Comparison of ENCODE assay signal across 8 mouse cellular contexts in the genomic region with DNA sequence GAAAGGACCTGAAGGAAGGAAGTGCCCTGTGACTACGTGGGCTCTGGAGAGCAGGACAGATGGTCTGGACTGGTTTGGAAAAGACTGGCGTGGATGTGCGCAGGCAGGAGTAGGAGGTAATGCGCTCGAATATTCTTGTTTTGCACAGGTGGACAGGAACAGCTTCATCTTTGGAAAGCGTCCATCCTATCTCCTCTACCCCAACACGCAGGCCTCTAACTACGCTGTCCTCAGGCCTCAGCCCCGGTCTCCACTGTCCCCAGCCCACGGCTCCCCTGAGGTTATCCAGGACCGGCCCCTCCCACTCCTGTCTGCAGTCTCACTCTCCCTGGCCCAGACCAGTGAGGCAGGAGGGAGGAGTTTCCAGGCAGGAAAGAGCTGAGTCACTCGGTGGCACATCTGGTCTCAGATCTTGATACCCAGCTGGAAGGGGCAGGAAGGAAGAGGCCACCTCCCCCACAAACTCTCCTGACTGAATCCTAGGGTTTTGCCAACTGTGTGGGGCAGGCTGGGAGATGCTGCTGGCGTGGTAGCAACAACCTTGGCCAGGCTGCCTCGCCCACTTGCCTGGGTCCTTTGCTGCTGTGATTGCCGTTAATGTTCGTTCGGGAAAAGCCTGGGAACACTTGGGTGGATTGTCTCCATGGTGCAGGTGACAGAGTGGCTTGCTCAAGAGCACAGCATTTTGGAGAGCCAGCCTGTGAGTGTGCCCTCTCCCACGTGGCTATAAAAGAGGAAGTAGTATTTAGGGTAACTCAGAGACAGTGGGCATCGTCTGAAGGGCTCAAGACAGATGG. TPM values are rescaled to one million over a fixed set of nuclear protein-coding genes. Genes with fewer than 3 reads are reported as not detected.
DNase-seq lines count a peak whose midpoint lies in the region; ATAC-seq lines count a peak whose summit lies in the region.

No protein-coding gene starts in this region.

- ATAC-seq in hindbrain, embryonic 15.5 days (ENCODE audit: low FRiP score, low read depth) = no peak
- ATAC-seq in limb, embryonic 12.5 days (ENCODE audit: insufficient number of reproducible peaks, insufficient read depth, low FRiP score, low TSS enrichment, low read depth) = peak; percentile 60; the same call in 1 of the 2 replicates
- peak; percentile 77 for ATAC-seq in monocyte, adult 5-6 weeks (replicated peaks; ENCODE audit: insufficient number of reproducible peaks, low FRiP score, low TSS enrichment, poor library complexity, severe bottlenecking)

- no peak overlapping the region for H3K9ac ChIP-seq in hindbrain, embryonic 15.5 days
- H3K9ac ChIP-seq in limb, embryonic 12.5 days (replicated peaks) = peak overlapping the region; percentile 44; the same call in 1 of the 2 replicates

- H3K27me3 ChIP-seq in erythroblast, embryonic 14.5 days (ENCODE audit: control insufficient read depth) = peaks cover 5% of the 10 kb centered on the region
- no peaks in the 10 kb centered on the region for H3K27me3 ChIP-seq in hindbrain, embryonic 15.5 days
- H3K27me3 ChIP-seq in limb, embryonic 12.5 days = peaks cover 4% of the 10 kb centered on the region; the same call in 1 of the 2 replicates

- H3K4me2 ChIP-seq in hindbrain, embryonic 15.5 days = no peak overlapping the region
- H3K4me2 ChIP-seq in limb, embryonic 12.5 days = peak overlapping the region; percentile 35

- H3K4me1 ChIP-seq in erythroblast, embryonic 14.5 days (ENCODE audit: control insufficient read depth) = peaks cover 31% of the 10 kb centered on the region
- peaks cover 12% of the 10 kb centered on the region for H3K4me1 ChIP-seq in hindbrain, embryonic 15.5 days (replicated peaks)
- peaks cover 20% of the 10 kb centered on the region for H3K4me1 ChIP-seq in limb, embryonic 12.5 days (replicated peaks)

- H3K4me3 ChIP-seq in erythroblast, embryonic 14.5 days (replicated peaks) = peak overlapping the region; percentile 42
- H3K4me3 ChIP-seq in hindbrain, embryonic 15.5 days = no peak overlapping the region
- H3K4me3 ChIP-seq in limb, embryonic 12.5 days (replicated peaks) = no peak overlapping the region

- no peaks in the 10 kb centered on the region for H3K9me3 ChIP-seq in erythroblast, embryonic 14.5 days (ENCODE audit: control insufficient read depth, low read length)
- H3K9me3 ChIP-seq in hindbrain, embryonic 15.5 days = no peaks in the 10 kb centered on the region
- H3K9me3 ChIP-seq in limb, embryonic 12.5 days = no peaks in the 10 kb centered on the region

- 39% methylated on average over 19 of the region's 19 CpGs for WGBS in hindbrain, embryonic 15.5 days
- 26% methylated on average over 19 of the region's 19 CpGs for WGBS in limb, embryonic 12.5 days

- peak; percentile 49 for DNase-seq in ovary, postnatal 36 days (ENCODE audit: low spot score)
- DNase-seq in ovary, postnatal 10 days (ENCODE audit: low spot score) = no peak
- peak; percentile 93 for DNase-seq in brain, adult 2 months (ENCODE audit: low read depth, low spot score)
- DNase-seq in yolk sac, embryonic 10.5 days (ENCODE audit: low spot score) = peak; percentile 47

- no peaks in the 10 kb centered on the region for H3K36me3 ChIP-seq in erythroblast, embryonic 14.5 days (ENCODE audit: control insufficient read depth)
- H3K36me3 ChIP-seq in hindbrain, embryonic 15.5 days = no peaks in the 10 kb centered on the region
- no peaks in the 10 kb centered on the region for H3K36me3 ChIP-seq in limb, embryonic 12.5 days

- 0 out of 2 replicates have a peak overlapping the region, but pooled peaks have one; percentile 30 for H3K27ac ChIP-seq in hindbrain, embryonic 15.5 days (replicated peaks)
- H3K27ac ChIP-seq in limb, embryonic 12.5 days = no peak overlapping the region

RNA-seq across cellular contexts. Expression of a gene that starts 2.2 kb away (rescaled TPM):
- 0.09 and 0.12 TPM in 2 replicates for polyA plus RNA-seq in erythroblast, embryonic 14.5 days (2012)
- 8.3 and 9.5 TPM in 2 replicates for polyA plus RNA-seq in hindbrain, embryonic 15.5 days (2015; fragmentation: Nextera tagmentation; extraction: Ambion mirVana)
- polyA plus RNA-seq in limb, embryonic 12.5 days (2016; fragmentation: Nextera tagmentation; extraction: Ambion mirVana) = 4.6 and 5.1 TPM in 2 replicates
- total RNA-seq in monocyte, adult 5-6 weeks (2017) = 0.32 to 0.57 TPM in 2 of 3 replicates, not detected in the other

RNA-seq across cellular contexts. Expression of a gene that starts 24.0 kb away (rescaled TPM):
- not detected in 2 replicates for polyA plus RNA-seq in erythroblast, embryonic 14.5 days (2012)
- 1.5 and 1.6 TPM in 2 replicates for polyA plus RNA-seq in hindbrain, embryonic 15.5 days (2015; fragmentation: Nextera tagmentation; extraction: Ambion mirVana)
- 1.2 and 1.9 TPM in 2 replicates for polyA plus RNA-seq in limb, embryonic 12.5 days (2016; fragmentation: Nextera tagmentation; extraction: Ambion mirVana)
- 0.75 TPM in 1 of 3 replicates, not detected in the others for total RNA-seq in monocyte, adult 5-6 weeks (2017)
